Mouse (Mus musculus) hindbrain, embryonic 14.5 days (tissue): ENCODE results near the gene Rtn4r. TPM values are rescaled to one million over a fixed set of nuclear protein-coding genes. Genes with fewer than 3 reads are reported as not detected.
A peak's percentile ranks its signal among the peaks of the same experiment; 100 is the strongest.
"Not testable (repeated sequence)": the region's sequence is repeated elsewhere in the genome, so short reads cannot be mapped to it uniquely, and the experiment has no call there.

Experiments used
- ATAC-seq: fragments of 200-750 bp; cut with Nextera tagmentation; 2 replicates; pipeline ENCODE4 v1.8.0; 2017; ENCODE audit warnings: moderate number of reproducible peaks, mild to moderate bottlenecking, moderate TSS enrichment, moderate library complexity; ENCODE audit not compliant: low FRiP score
- DNase-seq: peaks from one replicate; pipeline ENCODE4 v3.0.0-alpha.2; 2015; ENCODE audit warnings: low spot score
- H3K27ac ChIP-seq: fragments of 300-500 bp; sonication (generic); 2 replicates; pipeline ENCODE4 v1.5.1; 2014; ENCODE audit warnings: mild to moderate bottlenecking, moderate library complexity
- H3K27me3 ChIP-seq: fragments of 300-500 bp; sonication (generic); 2 replicates; pipeline ENCODE4 v1.6.1; 2014; ENCODE audit warnings: mild to moderate bottlenecking, low read length, mixed read lengths; ENCODE audit not compliant: control insufficient read depth, insufficient read depth
- H3K36me3 ChIP-seq: fragments of 300-500 bp; sonication (generic); replicated peaks from 2 replicates; pipeline ENCODE4 v1.6.1; 2014; ENCODE audit not compliant: control insufficient read depth, insufficient read depth
- H3K4me1 ChIP-seq: fragments of 300-500 bp; sonication (generic); replicated peaks from 2 replicates; pipeline ENCODE4 v1.6.1; 2014; ENCODE audit warnings: antibody characterized with exemption, low read length, mixed read lengths; ENCODE audit not compliant: control insufficient read depth, insufficient read depth
- H3K4me2 ChIP-seq: fragments of 300-500 bp; sonication (generic); replicated peaks from 2 replicates; pipeline ENCODE4 v1.6.1; 2014; ENCODE audit warnings: mild to moderate bottlenecking, moderate library complexity
- H3K4me3 ChIP-seq: fragments of 300-500 bp; sonication (generic); replicated peaks from 2 replicates; pipeline ENCODE4 v1.5.1; 2014; ENCODE audit warnings: mild to moderate bottlenecking, low read length
- H3K9ac ChIP-seq: fragments of 300-500 bp; sonication (generic); 2 replicates; pipeline ENCODE4 v1.6.1; 2014
- H3K9me3 ChIP-seq: fragments of 300-500 bp; sonication (generic); 2 replicates; pipeline ENCODE4 v1.6.1; 2016; ENCODE audit warnings: low read length; ENCODE audit not compliant: control insufficient read depth
- WGBS: fragments of 180-500 bp; shearing (Covaris S2); extraction: QIAGEN DNeasy Blood & Tissue Kit; methylation state at CpG from one replicate; pipeline ENCODE4 v1.1.7; 2014; 5-methylcytosine and 5-hydroxymethylcytosine counted together
- polyA plus RNA-seq: library from polyadenylated mRNA; unstranded; fragments of >200 nt; fragmentation: Nextera tagmentation; extraction: Ambion mirVana; gene quantifications from 2 replicates; pipeline ENCODE4 v1.2.1, GENCODE M21; 2014

Rtn4r gene
- polyA plus RNA-seq, 1 experiment from 2014 or later, result 22.7 TPM

DNA sequence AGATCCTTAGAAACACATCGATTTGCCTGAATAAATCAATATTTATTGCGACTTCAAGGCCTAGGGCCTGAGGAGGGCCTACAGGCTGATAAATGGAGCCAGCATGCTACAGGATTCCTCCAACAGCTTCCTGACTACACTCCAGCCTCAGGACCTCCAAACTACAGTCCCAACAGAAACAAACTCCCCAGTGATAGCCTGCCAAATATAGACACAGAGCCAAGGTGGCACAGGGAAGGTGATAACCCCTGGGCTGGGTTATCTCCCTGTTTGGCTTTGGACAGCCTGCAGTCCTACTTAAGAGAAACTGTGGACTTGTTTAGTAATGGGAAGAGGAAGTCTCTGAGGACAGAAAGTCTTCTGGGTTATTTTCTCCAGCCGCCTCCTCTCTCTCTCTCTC, 59.8 kb downstream of the Rtn4r start:
- ATAC-seq (no peak), DNase-seq (no peak)
- no peak overlapping the region for H3K4me3 ChIP-seq
- no peak overlapping the region for H3K27ac ChIP-seq
- no peak overlapping the region for H3K9ac ChIP-seq
- H3K4me2 ChIP-seq, result no peak overlapping the region
- WGBS, result 83% methylated on average over 3 of the region's 3 CpGs
- H3K9me3 ChIP-seq, result no peaks in the 10 kb centered on the region
- no peaks in the 10 kb centered on the region for H3K4me1 ChIP-seq
- H3K36me3 ChIP-seq, result no peaks in the 10 kb centered on the region
- H3K27me3 ChIP-seq, result no peaks in the 10 kb centered on the region

DNA sequence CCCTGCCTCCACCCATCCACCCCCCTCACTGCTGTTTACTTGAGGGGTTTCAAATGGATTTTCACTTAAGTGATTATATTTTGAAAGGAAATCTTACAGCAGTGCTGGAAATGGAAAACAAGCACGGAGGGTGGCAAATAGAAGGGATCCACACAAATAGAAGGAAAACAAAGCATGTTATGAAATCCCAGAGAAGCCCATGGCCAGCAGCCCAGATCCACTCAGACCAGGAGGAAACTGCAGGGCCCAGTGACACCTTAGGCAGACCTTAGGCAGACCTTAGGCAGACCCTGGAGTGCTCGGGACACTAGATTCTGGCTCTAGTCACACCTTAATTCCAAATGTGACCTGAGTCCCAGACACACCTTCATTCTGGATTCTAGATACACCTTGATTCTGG, 63.6 kb downstream of the Rtn4r start:
- H3K4me3 ChIP-seq, result no peak overlapping the region
- DNase-seq, result no peak
- no peak for ATAC-seq
- no peak overlapping the region for H3K9ac ChIP-seq
- peaks cover 15% of the 10 kb centered on the region for H3K4me1 ChIP-seq
- no peaks in the 10 kb centered on the region for H3K27me3 ChIP-seq
- H3K27ac ChIP-seq, result no peak overlapping the region
- no peak overlapping the region for H3K4me2 ChIP-seq
- no peaks in the 10 kb centered on the region for H3K36me3 ChIP-seq
- 78% methylated on average over 2 of the region's 2 CpGs for WGBS
- no peaks in the 10 kb centered on the region for H3K9me3 ChIP-seq

DNA sequence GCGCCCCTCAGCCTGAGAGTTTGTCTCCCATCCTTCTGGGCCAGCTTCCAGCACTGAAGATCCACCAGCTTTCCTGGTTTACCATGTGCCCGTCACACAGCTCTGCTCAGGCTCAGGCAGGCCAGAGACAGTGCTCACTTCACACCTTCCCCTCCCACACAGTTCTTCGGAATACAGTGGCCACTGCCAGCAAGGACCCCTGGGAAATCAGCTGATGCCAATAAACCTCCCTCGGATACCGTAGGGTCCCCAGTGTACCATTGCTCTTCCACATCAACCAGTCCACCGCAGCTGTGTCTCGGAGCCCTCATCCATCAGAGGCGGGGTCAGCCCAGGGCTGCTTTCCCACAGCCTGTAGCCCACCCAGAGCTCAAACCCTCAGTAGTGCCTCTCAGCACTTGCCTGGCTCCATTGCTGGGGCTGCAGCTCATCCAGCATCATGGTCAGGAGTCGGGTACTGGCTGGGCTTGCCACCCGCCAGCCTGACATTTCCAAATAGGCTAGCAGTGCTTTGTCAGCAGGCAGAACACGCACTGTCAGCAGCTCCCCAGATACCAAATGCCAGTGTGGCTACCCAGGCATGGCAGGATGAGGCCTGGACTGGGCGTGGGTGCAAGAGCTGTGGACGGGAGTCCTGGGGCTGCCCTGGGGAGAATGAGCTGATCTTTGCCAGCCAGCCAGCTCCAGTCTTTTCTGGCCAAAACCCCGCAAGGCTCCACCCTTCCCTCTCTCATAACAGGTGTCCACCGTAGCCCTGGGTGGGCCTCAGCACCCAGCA, 67.0 kb downstream of the Rtn4r start:
- H3K27me3 ChIP-seq, result no peaks in the 10 kb centered on the region
- H3K9me3 ChIP-seq, result no peaks in the 10 kb centered on the region
- peak overlapping the region; percentile 38; the same call in 1 of the 2 replicates for H3K27ac ChIP-seq
- no peak overlapping the region for H3K4me3 ChIP-seq
- ATAC-seq (peak; percentile 46; the same call in 1 of the 2 replicates), DNase-seq (no peak)
- H3K36me3 ChIP-seq, result no peaks in the 10 kb centered on the region
- peaks cover 21% of the 10 kb centered on the region for H3K4me1 ChIP-seq
- H3K9ac ChIP-seq, result peak overlapping the region; percentile 5; the same call in 1 of the 2 replicates
- 41% methylated on average over 15 of the region's 15 CpGs for WGBS
- H3K4me2 ChIP-seq, result no peak overlapping the region

DNA sequence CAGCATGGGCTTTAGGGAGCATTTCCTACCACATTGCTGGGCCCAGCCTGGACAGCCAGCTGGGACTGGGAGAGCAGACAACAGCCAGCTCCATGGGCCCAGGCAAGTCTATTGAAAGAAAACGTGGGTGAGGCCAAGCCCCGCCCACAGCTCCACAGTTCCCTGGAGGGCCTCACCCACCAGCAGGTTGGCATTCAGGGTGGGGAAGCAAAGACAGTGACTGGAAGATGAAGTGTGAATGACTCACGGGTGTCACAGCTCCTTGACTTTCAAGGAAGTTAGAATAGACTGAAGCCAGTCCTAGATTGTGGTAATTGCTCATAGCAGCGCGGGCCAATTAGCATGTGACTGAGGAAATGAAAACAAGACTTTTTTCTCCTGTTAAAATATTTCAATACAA, 67.6 kb downstream of the Rtn4r start:
- H3K27ac ChIP-seq, result no peak overlapping the region
- peaks cover 21% of the 10 kb centered on the region for H3K4me1 ChIP-seq
- no peak for DNase-seq

DNA sequence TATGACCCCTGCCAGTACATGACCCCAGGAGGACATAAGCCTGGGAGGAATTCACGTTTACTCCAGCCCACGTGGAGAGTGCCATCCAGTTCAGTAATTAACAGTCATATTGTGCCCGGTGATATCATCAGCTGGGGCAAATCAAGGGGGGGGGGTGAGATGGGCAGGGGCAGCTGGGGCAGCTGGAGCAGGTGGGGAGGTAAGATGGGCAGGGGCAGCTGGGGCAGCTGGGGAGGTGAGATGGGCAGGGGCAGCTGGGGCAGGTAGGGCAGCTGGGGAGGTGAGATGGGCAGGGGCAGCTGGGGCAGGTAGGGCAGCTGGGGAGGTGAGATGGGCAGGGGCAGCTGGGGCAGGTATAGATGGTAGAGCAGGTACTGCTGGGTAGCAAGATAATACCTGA, 68.1 kb downstream of the Rtn4r start:
- 42% methylated on average over 3 of the region's 3 CpGs for WGBS
- H3K27ac ChIP-seq, DNase-seq, H3K9ac ChIP-seq, H3K27me3 ChIP-seq, H3K36me3 ChIP-seq, ATAC-seq, H3K4me2 ChIP-seq, H3K9me3 ChIP-seq, H3K4me3 ChIP-seq: not testable (repeated sequence)
- H3K4me1 ChIP-seq, result peaks cover 21% of the 10 kb centered on the region

More for the DNA sequence above, 67.6 kb downstream of the Rtn4r start:
- Histone ChIP-seq H3K4me2 (no peak overlapping the region), H3K9me3 (no peaks in the 10 kb centered on the region), H3K27me3 (no peaks in the 10 kb centered on the region), H3K9ac (no peak overlapping the region), H3K36me3 (no peaks in the 10 kb centered on the region), H3K4me3 (no peak overlapping the region)
- ATAC-seq, result no peak
- WGBS, result 49% methylated on average over 5 of the region's 5 CpGs

DNA sequence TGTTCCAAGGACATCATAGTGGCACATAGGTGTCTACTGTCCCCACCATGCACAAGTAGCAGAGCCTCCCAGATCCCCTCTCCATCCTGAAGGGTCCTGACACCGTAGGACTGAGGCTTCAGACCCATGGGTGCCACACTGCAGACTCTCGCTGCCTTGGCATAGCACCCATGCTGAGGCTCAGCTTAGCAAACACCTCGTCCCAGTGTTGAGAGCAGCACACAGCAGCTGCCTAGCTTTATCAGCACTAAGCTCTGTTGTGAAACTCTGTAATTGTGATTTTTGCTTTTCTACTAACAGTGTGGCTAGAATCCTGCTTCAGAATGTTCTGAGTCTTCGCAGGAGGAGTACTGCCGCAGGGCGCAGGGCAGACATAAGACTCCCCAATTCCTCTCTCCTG, 70.4 kb downstream of the Rtn4r start:
- H3K4me3 ChIP-seq, result no peak overlapping the region
- DNase-seq (no peak), ATAC-seq (no peak)
- H3K4me2 ChIP-seq, result no peak overlapping the region
- H3K27ac ChIP-seq, result no peak overlapping the region
- 85% methylated on average over 6 of the region's 6 CpGs for WGBS
- H3K27me3 ChIP-seq, result no peaks in the 10 kb centered on the region
- no peaks in the 10 kb centered on the region for H3K9me3 ChIP-seq
- H3K4me1 ChIP-seq, result peaks cover 25% of the 10 kb centered on the region
- no peak overlapping the region for H3K9ac ChIP-seq
- H3K36me3 ChIP-seq, result no peaks in the 10 kb centered on the region

DNA sequence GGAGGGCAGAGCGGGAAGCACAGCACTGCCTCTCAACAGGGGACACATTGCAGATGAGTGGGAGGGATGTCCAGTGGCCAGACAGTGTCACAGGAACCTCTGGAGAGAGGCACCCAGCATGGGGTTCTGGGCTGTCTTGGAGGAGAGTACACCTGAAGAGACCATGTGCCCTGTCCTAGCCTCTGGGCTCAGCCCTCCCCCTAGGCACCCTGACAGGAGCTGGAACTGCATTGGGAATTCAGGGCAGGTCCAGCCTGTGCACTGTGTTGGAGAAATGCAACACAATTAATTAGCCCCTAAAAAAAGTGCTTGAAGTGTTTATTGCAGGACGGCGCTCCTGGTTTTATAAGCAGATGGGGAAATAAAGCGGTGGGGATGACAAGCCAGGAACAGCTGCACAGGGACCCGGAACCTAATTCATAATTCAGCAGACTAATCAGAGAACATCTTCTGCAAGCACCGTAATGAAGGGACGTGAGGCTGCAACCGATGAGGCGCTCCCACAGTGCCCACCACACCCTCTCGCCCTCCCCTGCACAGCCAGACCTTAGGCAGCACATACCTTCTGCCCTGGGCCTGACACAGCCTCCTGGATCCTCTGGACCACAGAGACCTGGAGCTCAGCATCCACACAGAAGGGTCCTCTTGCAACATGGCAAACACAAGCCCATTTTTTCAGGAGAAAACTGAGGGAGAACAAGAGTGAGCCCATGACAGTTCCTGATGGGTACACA, 71.1 kb downstream of the Rtn4r start:
- no peaks in the 10 kb centered on the region for H3K36me3 ChIP-seq
- ATAC-seq (no peak), DNase-seq (no peak)
- WGBS, result 33% methylated on average over 10 of the region's 10 CpGs
- H3K27me3 ChIP-seq, result no peaks in the 10 kb centered on the region
- H3K9ac ChIP-seq, result no peak overlapping the region
- H3K4me3 ChIP-seq, result no peak overlapping the region
- H3K4me2 ChIP-seq, result no peak overlapping the region
- H3K9me3 ChIP-seq, result no peaks in the 10 kb centered on the region
- peaks cover 25% of the 10 kb centered on the region for H3K4me1 ChIP-seq
- peak overlapping the region; percentile 16; the same call in 1 of the 2 replicates for H3K27ac ChIP-seq

DNA sequence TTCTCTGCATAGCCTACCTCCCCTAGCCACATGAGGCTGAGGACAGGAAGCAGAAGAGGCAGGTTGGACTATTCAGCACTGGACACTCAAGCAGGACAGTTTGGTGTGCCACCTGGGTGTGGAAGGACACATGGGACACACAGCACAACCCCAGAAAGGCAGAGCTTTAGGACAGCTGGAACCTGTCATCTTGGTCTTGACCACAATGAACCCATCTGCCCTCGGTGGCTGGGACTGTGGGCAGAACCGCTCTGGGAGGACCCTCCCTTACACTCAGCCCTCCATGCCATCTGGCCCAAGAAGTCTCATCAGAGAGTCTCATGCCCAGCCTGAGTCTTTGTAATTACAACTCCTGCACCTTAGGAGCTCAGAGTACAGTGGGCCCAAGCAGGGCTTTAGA, 72.6 kb downstream of the Rtn4r start:
- Histone ChIP-seq H3K27ac (no peak overlapping the region), H3K4me1 (peaks cover 10% of the 10 kb centered on the region), H3K36me3 (no peaks in the 10 kb centered on the region), H3K9ac (no peak overlapping the region), H3K4me2 (no peak overlapping the region), H3K4me3 (no peak overlapping the region), H3K27me3 (no peaks in the 10 kb centered on the region), H3K9me3 (no peaks in the 10 kb centered on the region)
- 85% methylated on average over 2 of the region's 2 CpGs for WGBS
- ATAC-seq (no peak), DNase-seq (no peak)

DNA sequence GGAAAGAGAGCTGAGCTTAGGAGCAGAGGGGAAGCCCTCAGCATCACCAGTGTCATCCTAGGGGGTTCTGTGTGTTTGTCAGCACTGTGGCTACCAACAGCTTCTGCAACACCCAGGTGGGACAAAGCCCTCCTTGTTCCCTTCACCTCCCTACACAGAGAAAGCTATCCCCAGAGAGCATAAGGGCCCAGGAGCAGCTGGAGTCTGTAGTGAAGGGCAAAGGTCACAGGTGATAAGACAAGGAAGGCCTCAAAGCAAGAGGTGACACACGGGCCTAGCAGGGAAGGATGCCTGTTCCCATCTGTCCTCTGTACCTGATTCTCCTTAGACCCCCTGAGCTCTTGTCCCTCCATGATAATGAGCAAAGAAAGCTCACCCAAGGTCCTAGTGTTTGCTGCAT, 74.2 kb downstream of the Rtn4r start:
- ATAC-seq (no peak), DNase-seq (no peak)
- Histone ChIP-seq H3K36me3 (no peaks in the 10 kb centered on the region), H3K27me3 (no peaks in the 10 kb centered on the region), H3K9ac (no peak overlapping the region), H3K4me3 (no peak overlapping the region), H3K27ac (no peak overlapping the region), H3K4me1 (peaks cover 10% of the 10 kb centered on the region), H3K4me2 (no peak overlapping the region), H3K9me3 (no peaks in the 10 kb centered on the region)
- WGBS, result 44% methylated on average over 1 of the region's 1 CpGs
